16 mouse cellular contexts compared by ENCODE assay signal in genomic region chr1:30639807-30640206, GRCm38 (mm10).
DNase-seq lines count a peak whose midpoint lies in the region; ATAC-seq lines count a peak whose summit lies in the region.
"Had no signal": no experiment of that assay in that cellular context is flagged by ENCODE, and none has a peak within 500 bp of the region (broad histone marks: within the 10 kb centered on the region; RNA-seq: fewer than 3 reads in every experiment).

No protein-coding gene starts in this region.

- 31% methylated on average over 2 of the region's 2 CpGs for WGBS in hindbrain, embryonic 10.5 days
- 5% methylated on average over 2 of the region's 2 CpGs for WGBS in hindbrain, embryonic 16.5 days
- WGBS in forebrain, embryonic 16.5 days = 10% methylated on average over 2 of the region's 2 CpGs
- whole genome bisulfite sequencing in midbrain, embryonic 13.5 days = 8% methylated on average over 2 of the region's 2 CpGs

- no peaks in the 10 kb centered on the region for H3K27me3 ChIP-seq in hindbrain, embryonic 10.5 days (ENCODE audit: insufficient read depth, poor library complexity, severe bottlenecking)
- H3K27me3 ChIP-seq in hindbrain, embryonic 16.5 days (replicated peaks; ENCODE audit: control insufficient read depth, insufficient read depth, low read length) = no peaks in the 10 kb centered on the region
- H3K27me3 ChIP-seq in forebrain, embryonic 16.5 days (replicated peaks; ENCODE audit: control insufficient read depth, insufficient read depth, low read length) = no peaks in the 10 kb centered on the region
- no peaks in the 10 kb centered on the region for H3K27me3 ChIP-seq in midbrain, embryonic 13.5 days
- H3K27me3 ChIP-seq: kidney, embryonic 15.5 days had no signal

- peak; percentile 12 for DNase-seq in hindbrain, embryonic 10.5 days (ENCODE audit: low spot score)
- no peak for DNase-seq in adrenal gland, postnatal 36 days
- no peak for DNase-seq in cerebellum, adult 9-11 months
- no peak for DNase-seq in left cerebral cortex, adult 11 months (ENCODE audit: low spot score)
- DNase-seq in frontal cortex, postnatal 36 days (ENCODE audit: low spot score in 2 of 2) = no peak
- DNase-seq: adrenal gland, adult 8-10 months; cerebellum, adult 8-10 months; gastrocnemius, postnatal 25 days; liver; liver, postnatal 0 days; lung, postnatal 14 days; thymus, postnatal 14 days had no signal

- no peaks in the 10 kb centered on the region for H3K9me3 ChIP-seq in hindbrain, embryonic 10.5 days
- H3K9me3 ChIP-seq in hindbrain, embryonic 16.5 days (ENCODE audit: control insufficient read depth, low read length) = no peaks in the 10 kb centered on the region
- H3K9me3 ChIP-seq in forebrain, embryonic 16.5 days (ENCODE audit: control insufficient read depth, low read length) = no peaks in the 10 kb centered on the region
- H3K9me3 ChIP-seq in midbrain, embryonic 13.5 days = no peaks in the 10 kb centered on the region
- H3K9me3 ChIP-seq: kidney, embryonic 15.5 days had no signal

- no peak overlapping the region for H3K4me2 ChIP-seq in hindbrain, embryonic 16.5 days (ENCODE audit: low read length)
- H3K4me2 ChIP-seq in forebrain, embryonic 16.5 days (ENCODE audit: low read length) = no peak overlapping the region
- peak overlapping the region; percentile 25 for H3K4me2 ChIP-seq in midbrain, embryonic 13.5 days (replicated peaks)
- H3K4me2 ChIP-seq: kidney, embryonic 15.5 days had no signal

- no peak overlapping the region for H3K4me3 ChIP-seq in hindbrain, embryonic 10.5 days
- no peak overlapping the region for H3K4me3 ChIP-seq in hindbrain, embryonic 16.5 days (ENCODE audit: low read length)
- H3K4me3 ChIP-seq in forebrain, embryonic 16.5 days (replicated peaks; ENCODE audit: low read length) = no peak overlapping the region
- H3K4me3 ChIP-seq in midbrain, embryonic 13.5 days (replicated peaks) = no peak overlapping the region
- H3K4me3 ChIP-seq: kidney, embryonic 15.5 days had no signal

- no peak overlapping the region for H3K9ac ChIP-seq in hindbrain, embryonic 16.5 days (ENCODE audit: low read depth, low read length)
- H3K9ac ChIP-seq in forebrain, embryonic 16.5 days (replicated peaks; ENCODE audit: low read depth, low read length) = no peak overlapping the region
- H3K9ac ChIP-seq in midbrain, embryonic 13.5 days (replicated peaks) = no peak overlapping the region
- H3K9ac ChIP-seq: kidney, embryonic 15.5 days; liver, postnatal 0 days had no signal

- H3K4me1 ChIP-seq in hindbrain, embryonic 10.5 days (replicated peaks) = peaks cover 8% of the 10 kb centered on the region
- H3K4me1 ChIP-seq in hindbrain, embryonic 16.5 days (ENCODE audit: control insufficient read depth, insufficient read depth, low read depth, low read length) = no peaks in the 10 kb centered on the region
- no peaks in the 10 kb centered on the region for H3K4me1 ChIP-seq in forebrain, embryonic 16.5 days (replicated peaks; ENCODE audit: control insufficient read depth, insufficient read depth, low read length)
- H3K4me1 ChIP-seq in midbrain, embryonic 13.5 days (replicated peaks) = peaks cover 5% of the 10 kb centered on the region
- H3K4me1 ChIP-seq: kidney, embryonic 15.5 days had no signal

- no peak for ATAC-seq in hindbrain, embryonic 16.5 days
- peak; percentile 33; the same call in 1 of the 2 replicates for ATAC-seq in forebrain, embryonic 16.5 days
- peak; percentile 84 for ATAC-seq in midbrain, embryonic 13.5 days
- ATAC-seq: liver, postnatal 0 days had no signal

- H3K36me3 ChIP-seq in hindbrain, embryonic 10.5 days = no peaks in the 10 kb centered on the region
- no peaks in the 10 kb centered on the region for H3K36me3 ChIP-seq in hindbrain, embryonic 16.5 days (ENCODE audit: control insufficient read depth, insufficient read depth, low read length)
- H3K36me3 ChIP-seq in forebrain, embryonic 16.5 days (ENCODE audit: control insufficient read depth, insufficient read depth) = no peaks in the 10 kb centered on the region
- no peaks in the 10 kb centered on the region for H3K36me3 ChIP-seq in midbrain, embryonic 13.5 days
- H3K36me3 ChIP-seq: kidney, embryonic 15.5 days had no signal

- H3K27ac ChIP-seq in hindbrain, embryonic 10.5 days = 0 out of 2 replicates have a peak overlapping the region, but pooled peaks have one; percentile 40
- no peak overlapping the region for H3K27ac ChIP-seq in hindbrain, embryonic 16.5 days (ENCODE audit: low read depth, low read length)
- H3K27ac ChIP-seq in forebrain, embryonic 16.5 days (ENCODE audit: low read length) = no peak overlapping the region
- peak overlapping the region; percentile 47; the same call in 1 of the 2 replicates for H3K27ac ChIP-seq in midbrain, embryonic 13.5 days
- H3K27ac ChIP-seq: kidney, embryonic 15.5 days had no signal

Comparison
In these comparisons a context has a peak if more than half of its experiments do, and no peak if none do; other contexts are left out.
1. H3K27ac ChIP-seq: peak in hindbrain, embryonic 10.5 days (single experiment) and midbrain, embryonic 13.5 days (single experiment); none in hindbrain, embryonic 16.5 days (single experiment) and forebrain, embryonic 16.5 days (single experiment).